Comparison of ENCODE assay signal across 8 mouse cellular contexts in the genomic region with DNA sequence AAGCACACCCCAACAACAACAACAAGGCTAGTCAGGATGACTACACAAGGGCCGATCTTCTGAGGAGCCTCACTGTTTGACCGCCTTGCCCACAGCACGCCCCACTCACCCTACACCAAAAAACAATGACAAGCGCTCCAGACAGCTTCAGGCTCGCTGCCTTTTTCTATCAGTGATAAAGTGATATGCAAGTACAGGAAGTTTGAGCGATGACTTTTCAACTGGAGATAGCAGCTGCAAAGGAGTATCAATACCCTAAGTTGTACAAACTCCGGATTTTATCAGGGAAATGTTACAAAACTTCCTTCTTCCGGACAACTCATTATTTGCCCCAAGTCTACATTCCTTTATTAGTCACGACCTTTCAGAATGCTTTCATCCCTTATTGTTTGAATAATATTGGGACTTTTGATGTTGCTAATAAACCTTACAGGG. TPM values are rescaled to one million over a fixed set of nuclear protein-coding genes. Genes with fewer than 3 reads are reported as not detected.
DNase-seq lines count a peak whose midpoint lies in the region; ATAC-seq and TF ChIP-seq lines count a peak whose summit lies in the region.

No protein-coding gene starts in this region.

- H3K4me2 ChIP-seq in forebrain, embryonic 14.5 days (ENCODE audit: low read length), result peak overlapping the region; percentile 85
- peak overlapping the region; percentile 72 for H3K4me2 ChIP-seq in limb, embryonic 15.5 days

- ATAC-seq in CD4-positive, CD25-positive, alpha-beta regulatory T cell, adult 4 months, result peak; percentile 21
- ATAC-seq in forebrain, embryonic 14.5 days, result no peak
- no peak for ATAC-seq in limb, embryonic 15.5 days (ENCODE audit: insufficient number of reproducible peaks, low FRiP score, low TSS enrichment, low read depth)
- ATAC-seq in monocyte, adult 5-6 weeks (replicated peaks; ENCODE audit: insufficient number of reproducible peaks, low FRiP score, low TSS enrichment, poor library complexity, severe bottlenecking), result no peak; the same call in 1 of the 2 replicates

- H3K4me1 ChIP-seq in forebrain, embryonic 14.5 days (ENCODE audit: control insufficient read depth, insufficient read depth, low read length), result peaks cover 8% of the 10 kb centered on the region
- H3K4me1 ChIP-seq in limb, embryonic 15.5 days, result peaks cover 4% of the 10 kb centered on the region
- H3K4me1 ChIP-seq in small intestine, adult 2 months (ENCODE audit: control insufficient read depth, insufficient read depth, insufficient read length, low read length), result peaks cover 10% of the 10 kb centered on the region

- no peak for TF ChIP-seq POLR2A in small intestine, adult 2 months (IDR thresholded peaks at IDR 0.05; ENCODE audit: low read depth, low read length)

- H3K4me3 ChIP-seq in forebrain, embryonic 14.5 days (ENCODE audit: low read depth, low read length), result peak overlapping the region; percentile 89
- peak overlapping the region; percentile 98 for H3K4me3 ChIP-seq in limb, embryonic 15.5 days
- peak overlapping the region; percentile 59 for H3K4me3 ChIP-seq in small intestine, adult 2 months (ENCODE audit: low read depth, low read length)

- H3K9ac ChIP-seq in forebrain, embryonic 14.5 days (ENCODE audit: low read length), result peak overlapping the region; percentile 98; the same call in 1 of the 2 replicates
- no peak overlapping the region for H3K9ac ChIP-seq in limb, embryonic 15.5 days

- peak; percentile 5 for DNase-seq in embryo, embryonic 11 days
- no peak for DNase-seq in embryo, embryonic 10 days (ENCODE audit: low spot score)
- no peak for DNase-seq in forebrain, embryonic 14.5 days (ENCODE audit: low spot score)
- DNase-seq in right cerebral cortex, postnatal 14 days, result no peak

- no peaks in the 10 kb centered on the region for H3K36me3 ChIP-seq in forebrain, embryonic 14.5 days (ENCODE audit: control insufficient read depth, insufficient read depth, low read length)
- H3K36me3 ChIP-seq in limb, embryonic 15.5 days, result no peaks in the 10 kb centered on the region
- no peaks in the 10 kb centered on the region for H3K36me3 ChIP-seq in small intestine, adult 2 months (ENCODE audit: control insufficient read depth, insufficient read depth, low read length)

- 50% methylated on average over 9 of the region's 9 CpGs for WGBS in forebrain, embryonic 14.5 days
- WGBS in limb, embryonic 15.5 days, result 50% methylated on average over 9 of the region's 9 CpGs
- 5% methylated on average over 9 of the region's 9 CpGs for WGBS in small intestine, adult 2 months

- no peak for TF ChIP-seq CTCF in small intestine, adult 2 months (IDR thresholded peaks at IDR 0.05; ENCODE audit: extremely low read depth, insufficient read length, insufficient replicate concordance, low read depth, low read length)

- 0 out of 2 replicates have a peak, but pooled peaks cover 4% of the 10 kb centered on the region for H3K27me3 ChIP-seq in forebrain, embryonic 14.5 days (replicated peaks; ENCODE audit: control insufficient read depth, insufficient read depth, low read length)
- no peaks in the 10 kb centered on the region for H3K27me3 ChIP-seq in limb, embryonic 15.5 days
- H3K27me3 ChIP-seq in small intestine, adult 2 months (ENCODE audit: control insufficient read depth, insufficient read depth, low read length), result no peaks in the 10 kb centered on the region

- H3K27ac ChIP-seq in forebrain, embryonic 14.5 days (ENCODE audit: low read depth, low read length), result no peak overlapping the region
- no peak overlapping the region for H3K27ac ChIP-seq in limb, embryonic 15.5 days
- peak overlapping the region; percentile 46 for H3K27ac ChIP-seq in small intestine, adult 2 months (ENCODE audit: insufficient read depth, low read depth, low read length)

- H3K9me3 ChIP-seq in forebrain, embryonic 14.5 days (replicated peaks; ENCODE audit: control insufficient read depth, low read length), result 0 out of 2 replicates have a peak, but pooled peaks cover 2% of the 10 kb centered on the region
- H3K9me3 ChIP-seq in limb, embryonic 15.5 days, result no peaks in the 10 kb centered on the region

RNA-seq across cellular contexts. Expression of gene Chic2, which starts 1.5 kb away (rescaled TPM):
- polyA plus RNA-seq in CD4-positive, CD25-positive, alpha-beta regulatory T cell, adult 4 months (2017; shearing (Covaris generic)), result 1 to 10 TPM; 7.2 to 9.1 TPM
- 40.6 and 48.0 TPM in 2 replicates for polyA plus RNA-seq in forebrain, embryonic 14.5 days (2014; fragmentation: Nextera tagmentation; extraction: Ambion mirVana)
- 25.1 and 32.1 TPM in 2 replicates for polyA plus RNA-seq in limb, embryonic 15.5 days (2015; fragmentation: Nextera tagmentation; extraction: Ambion mirVana)
- polyA plus RNA-seq in small intestine, adult 2 months (2012; rRNA removed), result 0.80 and 1.8 TPM in 2 replicates
- 46.4 to 89.2 TPM (median 58.3 TPM) in 3 replicates for total RNA-seq in monocyte, adult 5-6 weeks (2017)

RNA-seq across cellular contexts. Expression of gene Gsx2, which starts 32.4 kb away (rescaled TPM):
- polyA plus RNA-seq in CD4-positive, CD25-positive, alpha-beta regulatory T cell, adult 4 months (2017; shearing (Covaris generic)), result not detected
- 5.6 and 7.4 TPM in 2 replicates for polyA plus RNA-seq in forebrain, embryonic 14.5 days (2014; fragmentation: Nextera tagmentation; extraction: Ambion mirVana)
- not detected in 2 replicates for polyA plus RNA-seq in limb, embryonic 15.5 days (2015; fragmentation: Nextera tagmentation; extraction: Ambion mirVana)
- not detected in 2 replicates for polyA plus RNA-seq in small intestine, adult 2 months (2012; rRNA removed)
- total RNA-seq in monocyte, adult 5-6 weeks (2017), result not detected in 3 replicates
